Mouse (Mus musculus) midbrain, embryonic 14.5 days (tissue): ENCODE measurements around the gene Ogt. TPM values are rescaled to one million over a fixed set of nuclear protein-coding genes. Genes with fewer than 3 reads are reported as not detected.

Experiments
- ATAC-seq: fragments of 200-750 bp; cut with Nextera tagmentation; 2 replicates; pipeline ENCODE4 v1.8.0; 2017; ENCODE audit warnings: moderate number of reproducible peaks, moderate library complexity; ENCODE audit not compliant: low FRiP score, low TSS enrichment
- DNase-seq: peaks from one replicate; pipeline ENCODE4 v3.0.0-alpha.2; 2015
- H3K27ac ChIP-seq: fragments of 300-500 bp; sonication (generic); replicated peaks from 2 replicates; pipeline ENCODE4 v1.5.1; 2014; ENCODE audit warnings: mild to moderate bottlenecking, low read depth, low read length, moderate library complexity
- H3K27me3 ChIP-seq: fragments of 300-500 bp; sonication (generic); 2 replicates; pipeline ENCODE4 v1.6.1; 2014; ENCODE audit warnings: low read length, control low read depth, mixed read lengths; ENCODE audit not compliant: control insufficient read depth, insufficient read depth
- H3K36me3 ChIP-seq: fragments of 300-500 bp; sonication (generic); 2 replicates; pipeline ENCODE4 v1.6.1; 2014; ENCODE audit warnings: low read length, control low read depth; ENCODE audit not compliant: control insufficient read depth, insufficient read depth
- H3K4me1 ChIP-seq: fragments of 300-500 bp; sonication (generic); 2 replicates; pipeline ENCODE4 v1.6.1; 2014; ENCODE audit warnings: mild to moderate bottlenecking, antibody characterized with exemption, low read length, control low read depth; ENCODE audit not compliant: control insufficient read depth, insufficient read depth
- H3K4me2 ChIP-seq: fragments of 300-500 bp; sonication (generic); 2 replicates; pipeline ENCODE4 v1.6.1; 2014; ENCODE audit warnings: mild to moderate bottlenecking, low read length, moderate library complexity
- H3K4me3 ChIP-seq: fragments of 300-500 bp; sonication (generic); replicated peaks from 2 replicates; pipeline ENCODE4 v1.5.1; 2014; ENCODE audit warnings: low read depth, low read length
- H3K9ac ChIP-seq: fragments of 300-500 bp; sonication (generic); replicated peaks from 2 replicates; pipeline ENCODE4 v1.6.1; 2014; ENCODE audit warnings: mild to moderate bottlenecking, low read length, moderate library complexity
- H3K9me3 ChIP-seq: fragments of 300-500 bp; sonication (generic); 2 replicates; pipeline ENCODE4 v1.6.1; 2016; ENCODE audit warnings: low read length, control low read depth, mixed read lengths; ENCODE audit not compliant: control insufficient read depth
- WGBS: fragments of 180-500 bp; shearing (Covaris S2); extraction: QIAGEN DNeasy Blood & Tissue Kit; methylation state at CpG from one replicate; pipeline ENCODE4 v1.1.7; 2014; 5-methylcytosine and 5-hydroxymethylcytosine counted together
- polyA plus RNA-seq: library from polyadenylated mRNA; unstranded; fragments of >200 nt; fragmentation: Nextera tagmentation; extraction: Ambion mirVana; gene quantifications from 2 replicates; pipeline ENCODE4 v1.2.1, GENCODE M21; 2014

The Ogt gene
- 261 and 292 TPM in 2 replicates for polyA plus RNA-seq

DNA sequence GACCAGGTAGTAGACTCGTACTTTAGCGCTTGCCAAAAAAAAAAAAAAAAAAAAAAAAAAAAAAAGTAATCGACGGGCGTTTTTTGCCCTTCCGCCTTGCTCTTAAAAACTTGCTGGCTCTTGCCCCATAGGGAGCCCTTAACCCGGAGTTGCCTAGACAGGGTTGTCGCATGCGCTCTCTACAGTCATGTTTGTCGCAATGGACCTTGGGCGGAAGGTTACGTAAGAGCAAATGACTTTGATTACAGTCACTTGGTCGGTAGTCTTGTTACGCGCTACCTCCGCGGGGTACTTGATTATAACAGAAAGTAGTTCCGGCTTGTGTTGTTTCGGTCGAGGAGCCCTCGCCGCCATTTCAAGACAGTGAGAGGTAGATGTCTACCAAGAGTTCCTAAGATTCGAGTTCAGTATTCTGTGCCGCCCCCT lies at the start of gene Ogt:
TSS of gene Ogt (plus strand) at position 320 of the 426 bp plus-strand sequence.
- ATAC-seq (peak; percentile 91), DNase-seq (peak; percentile 95)
- Histone ChIP-seq H3K36me3 (no peaks in the 10 kb centered on the region), H3K27ac (peak within 1 kb of the TSS; percentile 87), H3K9ac (peak within 1 kb of the TSS; percentile 76), H3K4me1 (no peaks in the 10 kb centered on the region), H3K4me3 (peak within 1 kb of the TSS; percentile 56), H3K27me3 (no peaks in the 10 kb centered on the region), H3K9me3 (no peaks in the 10 kb centered on the region), H3K4me2 (peak within 1 kb of the TSS; percentile 68)
- 12% methylated on average over 24 of the region's 24 CpGs for WGBS

DNA sequence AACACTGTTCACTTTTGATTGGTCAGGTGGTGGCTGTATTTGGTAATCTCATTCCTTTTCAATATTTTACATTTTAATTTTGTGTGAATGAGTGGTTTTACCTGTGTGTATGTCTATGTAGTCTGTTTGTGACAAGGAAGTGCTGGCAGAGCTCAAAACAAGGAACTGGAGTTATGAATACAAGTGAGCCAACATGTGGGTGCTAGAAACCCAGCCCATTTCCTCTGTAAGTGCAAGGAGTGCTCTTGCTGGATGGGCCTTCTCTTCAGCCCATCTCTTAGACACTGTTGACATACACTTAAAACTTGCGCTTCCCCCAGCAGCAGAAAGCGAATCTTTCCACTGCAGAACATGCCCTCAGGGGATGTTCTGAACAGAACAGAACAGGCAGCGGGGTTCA lies 23.7 kb upstream of the Ogt start:
- no peak overlapping the region for H3K9ac ChIP-seq
- H3K9me3 ChIP-seq, result no peaks in the 10 kb centered on the region
- no peaks in the 10 kb centered on the region for H3K36me3 ChIP-seq
- H3K27ac ChIP-seq, result no peak overlapping the region
- ATAC-seq (no peak), DNase-seq (no peak)
- H3K4me1 ChIP-seq, result no peaks in the 10 kb centered on the region
- no peak overlapping the region for H3K4me2 ChIP-seq
- 88% methylated on average over 3 of the region's 3 CpGs for WGBS
- H3K4me3 ChIP-seq, result no peak overlapping the region
- no peaks in the 10 kb centered on the region for H3K27me3 ChIP-seq

DNA sequence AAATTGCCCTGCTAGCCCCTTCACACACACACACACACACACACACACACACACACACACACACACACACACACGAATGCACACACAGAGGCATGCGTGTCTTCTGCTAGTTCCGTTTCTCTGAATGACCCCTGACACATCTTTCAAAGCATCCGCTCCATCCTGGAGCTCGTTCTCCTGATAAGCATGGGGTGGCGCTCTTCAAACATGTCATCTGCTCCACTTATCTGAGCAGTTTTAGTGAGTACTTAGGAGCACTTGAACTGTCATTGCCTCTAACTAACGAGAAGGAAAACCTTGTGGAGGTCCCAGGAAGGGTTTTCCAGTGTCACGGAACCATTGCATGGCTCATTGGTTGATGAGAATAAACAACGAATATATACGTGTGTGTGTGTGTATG lies 22.0 kb upstream of the Ogt start:
- H3K4me1 ChIP-seq, result no peaks in the 10 kb centered on the region
- ATAC-seq, result no peak
- no peak overlapping the region for H3K4me2 ChIP-seq
- no peaks in the 10 kb centered on the region for H3K9me3 ChIP-seq
- H3K4me3 ChIP-seq, result no peak overlapping the region
- H3K36me3 ChIP-seq, result no peaks in the 10 kb centered on the region
- 77% methylated on average over 10 of the region's 10 CpGs for WGBS
- H3K27ac ChIP-seq, result no peak overlapping the region
- no peak overlapping the region for H3K9ac ChIP-seq
- no peaks in the 10 kb centered on the region for H3K27me3 ChIP-seq
- no peak for DNase-seq

DNA sequence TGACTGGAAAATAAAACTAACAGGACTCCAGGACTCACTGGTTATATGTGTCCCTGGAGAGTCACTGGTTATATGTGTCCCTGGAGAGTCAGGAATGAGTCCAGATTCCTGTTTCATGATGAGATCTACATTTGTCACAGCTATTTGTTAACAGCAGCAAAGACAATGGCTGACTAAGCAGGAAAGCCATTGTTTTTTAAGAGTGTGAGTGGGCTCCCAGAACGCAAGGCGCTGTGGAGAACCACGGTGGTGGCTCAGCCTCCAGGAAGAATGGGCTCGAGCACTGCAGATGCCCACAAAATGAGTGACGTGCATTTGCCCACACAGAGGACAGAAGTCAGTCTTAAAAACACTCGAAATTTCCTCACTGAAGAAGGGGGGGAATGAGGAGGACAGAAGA lies 19.5 kb upstream of the Ogt start:
- WGBS, result 73% methylated on average over 6 of the region's 6 CpGs
- no peaks in the 10 kb centered on the region for H3K36me3 ChIP-seq
- no peak overlapping the region for H3K4me3 ChIP-seq
- H3K9me3 ChIP-seq, result no peaks in the 10 kb centered on the region
- H3K9ac ChIP-seq, result no peak overlapping the region
- no peak overlapping the region for H3K4me2 ChIP-seq
- no peak overlapping the region for H3K27ac ChIP-seq
- H3K27me3 ChIP-seq, result no peaks in the 10 kb centered on the region
- H3K4me1 ChIP-seq, result no peaks in the 10 kb centered on the region
- ATAC-seq (no peak), DNase-seq (no peak)

DNA sequence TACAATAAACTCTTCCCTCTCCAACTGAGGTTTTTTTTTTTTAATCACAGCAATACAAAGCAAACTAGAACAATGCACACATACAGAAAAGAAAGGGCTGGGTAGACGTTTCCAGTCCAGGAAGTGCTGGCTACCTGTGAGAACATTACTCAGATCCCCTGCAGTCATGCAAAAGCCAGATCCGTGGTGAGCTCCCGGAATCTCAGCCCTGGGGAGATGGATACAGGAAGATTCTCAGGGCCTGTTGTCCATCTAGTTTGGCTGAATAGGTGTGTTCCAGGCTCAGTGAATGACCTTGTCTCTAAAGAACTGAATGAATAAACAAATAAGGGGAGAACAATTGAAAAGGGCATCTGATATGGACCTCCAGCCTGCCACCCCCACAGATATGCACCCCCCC lies 17.3 kb upstream of the Ogt start:
- H3K9me3 ChIP-seq, result no peaks in the 10 kb centered on the region
- no peak overlapping the region for H3K4me2 ChIP-seq
- DNase-seq (no peak), ATAC-seq (no peak)
- 58% methylated on average over 3 of the region's 3 CpGs for WGBS
- no peak overlapping the region for H3K9ac ChIP-seq
- no peak overlapping the region for H3K4me3 ChIP-seq
- H3K27me3 ChIP-seq, result no peaks in the 10 kb centered on the region
- H3K4me1 ChIP-seq, result no peaks in the 10 kb centered on the region
- no peaks in the 10 kb centered on the region for H3K36me3 ChIP-seq
- H3K27ac ChIP-seq, result no peak overlapping the region

DNA sequence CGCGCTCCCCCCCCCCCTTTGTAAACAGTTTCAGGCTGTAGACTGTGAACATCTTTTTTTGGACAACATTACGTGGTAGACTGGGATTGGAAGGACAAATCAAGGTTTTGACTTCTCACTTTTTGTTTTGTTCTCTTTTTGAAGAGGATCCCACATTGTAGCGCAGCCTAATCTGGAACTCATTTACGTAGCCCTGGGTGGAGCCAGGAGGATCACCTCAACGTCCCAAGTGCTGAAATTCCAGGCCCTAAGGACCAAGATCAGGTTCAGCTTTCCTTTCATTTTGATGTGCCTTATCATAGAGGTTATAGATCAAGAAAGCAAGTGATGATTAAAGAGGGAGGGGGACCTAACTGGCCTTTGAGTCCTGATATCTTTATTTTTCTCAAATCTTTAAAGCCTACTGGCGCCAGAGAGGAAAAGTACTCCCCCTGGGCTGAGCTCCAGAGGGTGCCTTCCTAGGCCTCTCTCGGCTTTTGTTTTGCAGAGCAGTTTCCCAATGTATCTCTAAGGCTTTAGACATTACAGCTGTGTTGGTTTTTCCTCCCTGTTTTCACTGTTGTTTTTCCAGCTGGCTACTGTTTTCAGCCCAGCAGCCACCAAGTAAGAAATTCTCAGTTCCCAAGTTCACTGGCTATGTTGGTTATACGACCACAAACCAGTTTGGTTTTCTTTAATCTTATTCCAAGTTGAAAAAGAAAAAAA lies 2.9 kb upstream of the Ogt start:
- ATAC-seq (no peak), DNase-seq (no peak)
- H3K9me3 ChIP-seq, result no peaks in the 10 kb centered on the region
- WGBS, result 34% methylated on average over 9 of the region's 9 CpGs
- no peaks in the 10 kb centered on the region for H3K27me3 ChIP-seq
- H3K9ac ChIP-seq, result no peak overlapping the region
- no peak overlapping the region for H3K27ac ChIP-seq
- no peak overlapping the region for H3K4me3 ChIP-seq
- no peak overlapping the region for H3K4me2 ChIP-seq
- H3K4me1 ChIP-seq, result no peaks in the 10 kb centered on the region
- H3K36me3 ChIP-seq, result no peaks in the 10 kb centered on the region

DNA sequence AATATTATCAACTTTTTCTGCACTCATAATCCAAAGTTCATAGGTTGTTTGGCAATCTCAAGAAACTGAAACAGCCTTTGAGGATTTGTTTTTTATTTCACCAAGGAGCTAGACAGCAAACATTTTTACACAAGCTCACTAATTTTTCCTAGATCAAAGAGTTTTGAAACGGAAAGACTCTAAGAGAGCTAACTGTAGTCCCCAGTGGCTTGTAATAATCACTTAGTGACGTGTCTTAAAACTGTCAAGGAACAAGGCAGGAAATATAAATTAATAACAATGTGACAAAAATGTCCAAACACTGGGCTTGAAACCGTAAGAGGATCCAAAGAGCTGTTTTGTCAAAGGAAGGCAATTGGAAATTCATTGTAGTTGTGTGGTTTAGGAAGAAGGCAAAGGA lies 1.0 kb upstream of the Ogt start:
- H3K27me3 ChIP-seq, result no peaks in the 10 kb centered on the region
- 34% methylated on average over 3 of the region's 3 CpGs for WGBS
- no peak overlapping the region for H3K27ac ChIP-seq
- H3K4me1 ChIP-seq, result no peaks in the 10 kb centered on the region
- no peaks in the 10 kb centered on the region for H3K9me3 ChIP-seq
- DNase-seq (no peak), ATAC-seq (no peak)
- H3K4me3 ChIP-seq, result peak overlapping the region; percentile 56; the same call in 1 of the 2 replicates
- peak overlapping the region; percentile 52 for H3K4me2 ChIP-seq
- no peaks in the 10 kb centered on the region for H3K36me3 ChIP-seq
- H3K9ac ChIP-seq, result no peak overlapping the region

DNA sequence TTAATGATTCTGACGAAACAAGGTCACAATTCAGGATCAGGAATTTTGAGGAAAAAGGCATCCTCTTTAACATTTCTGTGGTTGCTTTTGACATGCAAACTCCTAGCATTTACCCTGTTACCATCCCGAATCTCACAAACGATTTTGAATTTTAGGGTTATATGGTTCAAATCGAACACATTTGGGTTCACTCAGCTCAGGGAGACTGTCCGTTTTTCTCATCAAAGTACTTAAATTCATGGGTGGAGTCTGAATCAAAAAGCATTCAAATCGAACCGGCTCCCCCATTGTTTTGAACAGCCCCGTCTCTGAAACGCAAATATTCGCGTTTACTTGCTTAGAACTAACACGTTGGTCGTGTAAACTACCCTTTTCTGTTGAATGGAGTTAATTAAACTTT lies 554 bp upstream of the Ogt start:
- peak overlapping the region; percentile 56 for H3K4me3 ChIP-seq
- H3K9me3 ChIP-seq, result no peaks in the 10 kb centered on the region
- no peak for ATAC-seq
- no peaks in the 10 kb centered on the region for H3K36me3 ChIP-seq
- no peak overlapping the region for H3K27ac ChIP-seq
- H3K9ac ChIP-seq, result no peak overlapping the region
- WGBS, result 23% methylated on average over 13 of the region's 13 CpGs
- H3K4me1 ChIP-seq, result no peaks in the 10 kb centered on the region
- H3K27me3 ChIP-seq, result no peaks in the 10 kb centered on the region
- no peak for DNase-seq
- H3K4me2 ChIP-seq, result peak overlapping the region; percentile 52
